Mouse (Mus musculus): Measurements from ENCODE around the gene Snx20.

The Snx20 gene

GRCm38 (mm10) chr8:88603446-88603989 is 32.4 kb downstream of the Snx20 start:
- DNase-seq = no peak

GRCm38 (mm10) chr8:88599491-88599890 is 36.4 kb downstream of the Snx20 start:
- no peak for DNase-seq

GRCm38 (mm10) chr8:88598578-88598977 is 37.4 kb downstream of the Snx20 start:
- no peak for DNase-seq

GRCm38 (mm10) chr8:88596042-88596441 is 39.9 kb downstream of the Snx20 start:
- DNase-seq = no peak

- no peak for DNase-seq
These were observed 42.0 kb downstream of the Snx20 start for GRCm38 (mm10) chr8:88593947-88594346.

GRCm38 (mm10) chr8:88590226-88590625 is 45.7 kb downstream of the Snx20 start:
- DNase-seq = no peak

- DNase-seq = no peak
These were observed 47.6 kb downstream of the Snx20 start for GRCm38 (mm10) chr8:88588205-88588889.

GRCm38 (mm10) chr8:88583863-88584262 is 52.1 kb downstream of the Snx20 start:
- DNase-seq = no peak

GRCm38 (mm10) chr8:88580785-88581184 is 55.1 kb downstream of the Snx20 start:
- DNase-seq = no peak

GRCm38 (mm10) chr8:88579668-88580330 is 56.1 kb downstream of the Snx20 start:
- DNase-seq = no peak

GRCm38 (mm10) chr8:88579246-88579645 is 56.7 kb downstream of the Snx20 start:
- no peak for DNase-seq

- no peak for DNase-seq
These were observed 57.3 kb downstream of the Snx20 start for GRCm38 (mm10) chr8:88578413-88579175.

- no peak for DNase-seq
These were observed 58.3 kb downstream of the Snx20 start for GRCm38 (mm10) chr8:88577666-88578065.
